Mouse (Mus musculus) neural tube, embryonic 13.5 days (tissue): ENCODE results near the gene Olfr473. TPM values are rescaled to one million over a fixed set of nuclear protein-coding genes. Genes with fewer than 3 reads are reported as not detected.
"Not testable (repeated sequence)": the region's sequence is repeated elsewhere in the genome, so short reads cannot be mapped to it uniquely, and the experiment has no call there.

ENCODE experiments used
- ATAC-seq: fragments of 200-750 bp; cut with Nextera tagmentation; 2 replicates; pipeline ENCODE4 v1.8.0; 2017; ENCODE audit warnings: low read depth, mild to moderate bottlenecking, moderate TSS enrichment, moderate library complexity
- H3K27ac ChIP-seq: fragments of 300-500 bp; sonication (generic); replicated peaks from 2 replicates; pipeline ENCODE4 v1.5.1; 2015; ENCODE audit warnings: moderate library complexity, mild to moderate bottlenecking, inconsistent platforms
- H3K27me3 ChIP-seq: fragments of 300-500 bp; sonication (generic); 2 replicates; pipeline ENCODE4 v1.6.1; 2015; ENCODE audit warnings: mild to moderate bottlenecking, inconsistent platforms
- H3K36me3 ChIP-seq: fragments of 300-500 bp; sonication (generic); 2 replicates; pipeline ENCODE4 v1.6.1; 2015; ENCODE audit warnings: mild to moderate bottlenecking, inconsistent platforms
- H3K4me1 ChIP-seq: fragments of 300-500 bp; sonication (generic); replicated peaks from 2 replicates; pipeline ENCODE4 v1.6.1; 2015; ENCODE audit warnings: inconsistent platforms
- H3K4me2 ChIP-seq: fragments of 300-500 bp; sonication (generic); 2 replicates; pipeline ENCODE4 v1.6.1; 2015; ENCODE audit warnings: inconsistent platforms, mild to moderate bottlenecking, moderate library complexity
- H3K4me3 ChIP-seq: fragments of 300-500 bp; sonication (generic); 2 replicates; pipeline ENCODE4 v1.5.1; 2015; ENCODE audit warnings: mild to moderate bottlenecking, inconsistent platforms
- H3K9ac ChIP-seq: fragments of 300-500 bp; sonication (generic); 2 replicates; pipeline ENCODE4 v1.6.1; 2015; ENCODE audit warnings: moderate library complexity, mild to moderate bottlenecking, inconsistent platforms
- H3K9me3 ChIP-seq: fragments of 300-500 bp; sonication (generic); 2 replicates; pipeline ENCODE4 v1.6.1; 2016; ENCODE audit warnings: inconsistent platforms
- WGBS: fragments of 180-500 bp; shearing (Covaris S2); methylation state at CpG from one replicate; pipeline ENCODE4 v1.1.7; 2015; 5-methylcytosine and 5-hydroxymethylcytosine counted together
- polyA plus RNA-seq: library from polyadenylated mRNA; unstranded; fragments of >200 nt; fragmentation: Nextera tagmentation; extraction: Ambion mirVana; gene quantifications from 2 replicates; pipeline ENCODE4 v1.2.1, GENCODE M21; 2015

Gene Olfr473
- not detected in 2 replicates for polyA plus RNA-seq

- no peak within 1 kb of the TSS for H3K27ac ChIP-seq
- no peak for ATAC-seq
- 97% methylated on average over 1 of the region's 1 CpGs for WGBS
Observed at GRCm38 (mm10) chr7:107930146-107930545, at the start of gene Olfr473. Gene Olfr473 (plus strand): TSS chr7:107930446.

DNA sequence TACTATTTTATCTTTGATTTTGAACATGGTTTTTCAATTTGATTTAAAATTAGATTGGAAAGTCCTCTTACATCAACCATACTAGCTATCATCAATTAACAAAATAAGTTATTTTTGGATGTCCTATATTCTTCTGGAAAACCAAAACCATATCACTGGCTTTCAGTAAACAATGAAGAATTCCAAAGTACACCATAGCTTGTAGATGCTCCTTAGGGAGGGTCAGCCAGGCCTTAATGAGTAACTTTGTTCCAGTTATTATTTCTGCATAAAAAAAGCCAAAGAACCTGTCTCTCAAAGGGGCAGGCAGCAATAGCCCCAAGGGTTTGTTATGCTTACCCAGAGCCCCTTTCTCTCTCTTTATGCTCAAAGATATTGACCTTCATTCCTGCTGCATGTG lies 32.6 kb upstream of the Olfr473 start, which contains the start of gene Olfr472:
Gene Olfr472 (plus strand): TSS at position 301 of the 400 bp plus-strand sequence.
- no peak within 1 kb of the TSS for H3K9ac ChIP-seq
- no peak within 1 kb of the TSS for H3K4me2 ChIP-seq

More at GRCm38 (mm10) chr7:107930146-107930545, at the start of gene Olfr473:
- H3K27me3 ChIP-seq: no peaks in the 10 kb centered on the region
- H3K9me3 ChIP-seq: no peaks in the 10 kb centered on the region; the same call in 1 of the 2 replicates
- no peak within 1 kb of the TSS for H3K4me2 ChIP-seq
- H3K4me3 ChIP-seq: no peak within 1 kb of the TSS
- no peak within 1 kb of the TSS for H3K9ac ChIP-seq
- no peaks in the 10 kb centered on the region for H3K4me1 ChIP-seq
- H3K36me3 ChIP-seq: no peaks in the 10 kb centered on the region

DNA sequence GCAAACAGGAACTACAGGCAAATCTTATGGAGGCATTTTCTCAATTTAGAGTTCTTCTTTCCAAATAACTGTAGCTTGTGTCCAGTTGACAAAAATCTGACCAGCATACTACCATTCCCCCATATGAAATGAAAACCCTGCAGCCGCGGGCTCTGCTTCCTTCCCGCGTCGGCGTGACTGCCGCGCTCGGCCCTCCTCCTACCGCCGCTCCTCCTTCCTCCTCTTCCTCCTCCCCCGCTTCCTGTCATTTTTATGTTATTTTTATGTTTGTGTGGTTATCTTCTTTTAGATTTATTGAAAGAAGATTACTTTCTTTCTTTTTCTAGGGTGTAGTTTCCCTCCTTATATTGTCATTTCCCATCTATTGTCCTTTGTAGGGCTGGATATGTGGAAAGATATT lies 22.3 kb downstream of the Olfr473 start:
- not testable (repeated sequence) for H3K27ac ChIP-seq, H3K4me3 ChIP-seq, H3K9me3 ChIP-seq, H3K9ac ChIP-seq, H3K4me2 ChIP-seq, H3K27me3 ChIP-seq, ATAC-seq, H3K36me3 ChIP-seq, H3K4me1 ChIP-seq
- WGBS: 96% methylated on average over 12 of the region's 12 CpGs

More for the DNA sequence above, 32.6 kb upstream of the Olfr473 start, which contains the start of gene Olfr472:
- Histone ChIP-seq H3K27ac (no peak within 1 kb of the TSS), H3K4me1 (no peaks in the 10 kb centered on the region), H3K9me3 (no peaks in the 10 kb centered on the region), H3K36me3 (no peaks in the 10 kb centered on the region), H3K4me3 (no peak within 1 kb of the TSS), H3K27me3 (no peaks in the 10 kb centered on the region)
- ATAC-seq: no peak

DNA sequence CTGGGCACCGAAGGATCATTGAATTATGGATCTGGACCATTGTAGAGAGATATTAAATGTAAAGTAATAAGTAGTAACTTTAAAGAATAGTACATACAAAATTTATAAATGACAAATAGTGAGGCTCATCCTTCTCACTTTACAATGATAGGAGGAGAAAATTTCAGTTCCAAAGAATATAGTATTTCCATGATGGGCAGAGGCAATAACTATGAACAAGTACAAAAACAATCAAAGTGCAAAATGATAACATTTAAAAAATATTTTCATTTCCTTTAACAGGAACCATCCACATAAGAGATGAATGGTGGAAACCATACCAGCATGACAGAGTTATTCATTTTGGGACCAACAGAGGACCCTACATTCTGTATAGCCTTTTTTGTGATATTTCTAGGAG lies 24.1 kb downstream of the Olfr473 start, which contains the start of gene Olfr474:
Gene Olfr474 (plus strand): TSS at position 301 of the 400 bp plus-strand sequence.
- no peak within 1 kb of the TSS for H3K4me3 ChIP-seq
- no peak for ATAC-seq
- no peak within 1 kb of the TSS for H3K4me2 ChIP-seq
- no peak within 1 kb of the TSS for H3K27ac ChIP-seq
- 82% methylated on average over 1 of the region's 1 CpGs for WGBS
- H3K9me3 ChIP-seq: no peaks in the 10 kb centered on the region
- H3K9ac ChIP-seq: no peak within 1 kb of the TSS
- no peaks in the 10 kb centered on the region for H3K27me3 ChIP-seq
- no peaks in the 10 kb centered on the region for H3K4me1 ChIP-seq
- H3K36me3 ChIP-seq: no peaks in the 10 kb centered on the region

GRCm38 (mm10) chr7:107964503-107964902 lies 34.3 kb downstream of the Olfr473 start, which contains the start of gene Olfr476:
Gene Olfr476 (plus strand): TSS chr7:107964803.
- 71% methylated on average over 1 of the region's 1 CpGs for WGBS
- ATAC-seq: no peak
- Histone ChIP-seq H3K4me1 (no peaks in the 10 kb centered on the region), H3K4me3 (no peak within 1 kb of the TSS), H3K9me3 (no peaks in the 10 kb centered on the region), H3K36me3 (no peaks in the 10 kb centered on the region), H3K27ac (no peak within 1 kb of the TSS), H3K4me2 (no peak within 1 kb of the TSS), H3K9ac (no peak within 1 kb of the TSS), H3K27me3 (no peaks in the 10 kb centered on the region)

Other genes starting within 250 kb of the Olfr473 start
- gene Cyb5r2, start 172.4 kb upstream of the Olfr473 start, polyA plus RNA-seq: 0.07 TPM in 1 of 2 replicates, not detected in the other
- not detected in 2 replicates for gene Ovch2, start 129.2 kb upstream of the Olfr473 start, polyA plus RNA-seq
- not detected in 2 replicates for gene Olfr467, start 118.2 kb upstream of the Olfr473 start, polyA plus RNA-seq
- not detected in 2 replicates for gene Olfr469, start 104.9 kb upstream of the Olfr473 start, polyA plus RNA-seq
- not detected in 2 replicates for gene Olfr470, start 83.0 kb upstream of the Olfr473 start, polyA plus RNA-seq
- gene Olfr472, start 32.5 kb upstream of the Olfr473 start, polyA plus RNA-seq: not detected in 2 replicates
- not detected in 2 replicates for gene Olfr474, start 24.2 kb downstream of the Olfr473 start, polyA plus RNA-seq
- not detected in 2 replicates for gene Olfr476, start 34.4 kb downstream of the Olfr473 start, polyA plus RNA-seq
- not detected in 2 replicates for gene Olfr477, start 56.2 kb downstream of the Olfr473 start, polyA plus RNA-seq
- not detected in 2 replicates for gene Olfr478, start 103.5 kb downstream of the Olfr473 start, polyA plus RNA-seq
- gene Olfr479, start 120.2 kb downstream of the Olfr473 start, polyA plus RNA-seq: not detected in 2 replicates
- not detected in 2 replicates for gene Olfr480, start 136.9 kb downstream of the Olfr473 start, polyA plus RNA-seq
- gene Olfr481, start 149.4 kb downstream of the Olfr473 start, polyA plus RNA-seq: not detected in 2 replicates
- not detected in 2 replicates for gene Olfr482, start 167.1 kb downstream of the Olfr473 start, polyA plus RNA-seq
- gene Olfr483, start 170.4 kb downstream of the Olfr473 start, polyA plus RNA-seq: not detected in 2 replicates
- gene Olfr484, start 197.0 kb downstream of the Olfr473 start, polyA plus RNA-seq: not detected in 2 replicates
- gene Olfr485, start 229.4 kb downstream of the Olfr473 start, polyA plus RNA-seq: not detected in 2 replicates
- not detected in 2 replicates for gene Olfr486, start 242.3 kb downstream of the Olfr473 start, polyA plus RNA-seq